In the genomic region with DNA sequence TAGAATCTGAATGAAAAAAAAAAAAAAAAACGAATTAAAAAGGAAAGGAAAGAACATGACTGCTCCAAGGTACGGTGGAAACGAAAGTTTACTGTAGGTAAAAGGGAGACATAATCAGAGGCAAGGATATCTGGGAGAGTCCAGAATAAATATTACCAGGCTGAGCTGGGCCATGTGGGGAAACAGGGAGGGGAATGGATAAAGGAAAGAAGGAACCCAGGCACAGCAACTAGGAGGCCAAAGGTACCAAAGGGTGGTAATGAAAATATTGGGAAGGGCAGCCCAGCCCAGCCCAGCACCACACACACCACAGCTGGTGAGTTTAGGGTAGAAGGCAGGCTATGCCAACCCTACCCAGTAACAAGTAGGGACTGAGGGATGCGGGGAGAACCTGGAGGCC, we compare ENCODE assay signal across 24 mouse cellular contexts. TPM values are rescaled to one million over a fixed set of nuclear protein-coding genes. Genes with fewer than 3 reads are reported as not detected.
"Had no signal": no experiment of that assay in that cellular context is flagged by ENCODE, and none has a peak within 500 bp of the region (broad histone marks: within the 10 kb centered on the region; RNA-seq: fewer than 3 reads in every experiment).

No protein-coding gene starts in this region.

- H3K4me1 ChIP-seq: limb, embryonic 15.5 days; lung, embryonic 15.5 days; midbrain, embryonic 10.5 days; midbrain, embryonic 12.5 days; neural tube, embryonic 13.5 days had no signal

- H3K36me3 ChIP-seq: limb, embryonic 15.5 days; liver, embryonic 13.5 days; liver, embryonic 15.5 days; lung, embryonic 15.5 days; midbrain, embryonic 10.5 days; midbrain, embryonic 12.5 days; neural tube, embryonic 13.5 days; neural tube, embryonic 15.5 days had no signal

- DNase-seq: liver, embryonic 13.5 days; liver, postnatal 0 days; lung, adult 2 months; lung, postnatal 4 days; midbrain, embryonic 14.5 days; retina, postnatal 1 day; right cerebral cortex, postnatal 14 days; spleen, adult 18-20 months; thymus, adult 18-20 months; thymus, postnatal 14 days; thymus, postnatal 36 days had no signal

- H3K9me3 ChIP-seq: limb, embryonic 15.5 days; liver, embryonic 13.5 days; liver, embryonic 15.5 days; lung, embryonic 15.5 days; midbrain, embryonic 10.5 days; midbrain, embryonic 12.5 days; neural tube, embryonic 13.5 days; neural tube, embryonic 15.5 days had no signal

- H3K27ac ChIP-seq: limb, embryonic 15.5 days; liver, embryonic 13.5 days; liver, embryonic 15.5 days; lung, embryonic 15.5 days; midbrain, embryonic 10.5 days; midbrain, embryonic 12.5 days; neural tube, embryonic 13.5 days; neural tube, embryonic 15.5 days had no signal

- H3K4me3 ChIP-seq: limb, embryonic 15.5 days; liver, embryonic 13.5 days; liver, embryonic 15.5 days; lung, embryonic 15.5 days; midbrain, embryonic 10.5 days; midbrain, embryonic 12.5 days; myocyte; neural tube, embryonic 13.5 days; neural tube, embryonic 15.5 days had no signal

- H3K4me2 ChIP-seq: limb, embryonic 15.5 days; liver, embryonic 11.5 days; liver, embryonic 13.5 days; liver, embryonic 15.5 days; lung, embryonic 15.5 days; midbrain, embryonic 12.5 days; neural tube, embryonic 13.5 days; neural tube, embryonic 15.5 days had no signal

- H3K9ac ChIP-seq: limb, embryonic 15.5 days; liver, embryonic 13.5 days; liver, embryonic 15.5 days; liver, postnatal 0 days; lung, embryonic 15.5 days; midbrain, embryonic 12.5 days; neural tube, embryonic 13.5 days; neural tube, embryonic 15.5 days had no signal

- ATAC-seq: liver, postnatal 0 days; lung, postnatal 0 days; midbrain, embryonic 16.5 days had no signal

RNA-seq across cellular contexts. Expression of gene Olfr323, which starts 4.6 kb away (rescaled TPM):
- polyA plus RNA-seq: limb, embryonic 15.5 days; liver, embryonic 11.5 days; liver, embryonic 13.5 days; liver, embryonic 15.5 days; liver, postnatal 0 days; lung, adult 2 months; lung, embryonic 15.5 days; lung, postnatal 0 days; midbrain, embryonic 10.5 days; midbrain, embryonic 12.5 days; midbrain, embryonic 14.5 days; midbrain, embryonic 16.5 days; myocyte; neural tube, embryonic 11.5 days; neural tube, embryonic 13.5 days; neural tube, embryonic 15.5 days; thymus, postnatal 0 days had no signal

RNA-seq across cellular contexts. Expression of gene Trim58, which starts 5.4 kb away (rescaled TPM):
- polyA plus RNA-seq: limb, embryonic 15.5 days; myocyte; thymus, postnatal 0 days had no signal

RNA-seq across cellular contexts. Expression of gene 2210407C18Rik, which starts 19.0 kb away (rescaled TPM):
- polyA plus RNA-seq: limb, embryonic 15.5 days; liver, embryonic 11.5 days; liver, embryonic 13.5 days; liver, embryonic 15.5 days; liver, postnatal 0 days; lung, adult 2 months; lung, embryonic 15.5 days; lung, postnatal 0 days; midbrain, embryonic 10.5 days; midbrain, embryonic 12.5 days; midbrain, embryonic 14.5 days; midbrain, embryonic 16.5 days; myocyte; neural tube, embryonic 11.5 days; neural tube, embryonic 13.5 days; neural tube, embryonic 15.5 days had no signal

RNA-seq across cellular contexts. Expression of gene Olfr322, which starts 23.7 kb away (rescaled TPM):
- polyA plus RNA-seq: limb, embryonic 15.5 days; liver, embryonic 11.5 days; liver, embryonic 13.5 days; liver, embryonic 15.5 days; lung, adult 2 months; lung, embryonic 15.5 days; lung, postnatal 0 days; midbrain, embryonic 10.5 days; midbrain, embryonic 12.5 days; midbrain, embryonic 14.5 days; midbrain, embryonic 16.5 days; myocyte; neural tube, embryonic 11.5 days; neural tube, embryonic 13.5 days; neural tube, embryonic 15.5 days; thymus, postnatal 0 days had no signal

RNA-seq across cellular contexts. Expression of gene Olfr324, which starts 40.0 kb away (rescaled TPM):
- polyA plus RNA-seq: limb, embryonic 15.5 days; liver, embryonic 11.5 days; liver, embryonic 13.5 days; liver, embryonic 15.5 days; liver, postnatal 0 days; lung, adult 2 months; lung, embryonic 15.5 days; lung, postnatal 0 days; midbrain, embryonic 10.5 days; midbrain, embryonic 12.5 days; midbrain, embryonic 14.5 days; myocyte; neural tube, embryonic 11.5 days; neural tube, embryonic 13.5 days; thymus, postnatal 0 days had no signal
